Mouse (Mus musculus) liver, postnatal 0 days (tissue): ENCODE measurements at regions not wholly inside any gene's neighbourhood (a gene's known extent, or its start where the extent isn't known, plus 50 kb on each side); places are given as distances from the start of the nearest gene placed in this dataset.

Experiments
- CTCF ChIP-seq: sonication (generic); IDR thresholded peaks from 2 replicates; pipeline ENCODE4 v1.5.1; 2016; ENCODE audit warnings: antibody characterized with exemption, low read depth
- EP300 ChIP-seq: IDR thresholded peaks from 2 replicates; pipeline ENCODE4 v1.6.1; 2016; ENCODE audit warnings: antibody characterized with exemption, low read depth, mild to moderate bottlenecking

- no peak for TF ChIP-seq EP300
- TF ChIP-seq CTCF, result no peak
Measured at GRCm38 (mm10) chr2:21287786-21288185, 79.6 kb upstream of the Gpr158 start.
